Mouse (Mus musculus): ENCODE data around the gene Sptb.

- TF ChIP-seq EP300 (IDR thresholded peaks at IDR 0.05; ENCODE audit: low read depth) (no peak), CTCF (IDR thresholded peaks at IDR 0.05; ENCODE audit: low read depth) (no peak)
These were observed 114.5 kb downstream of the Sptb start for GRCm38 (mm10) chr12:76595830-76596229.

Measured in heart, postnatal 0 days (tissue).